Mouse (Mus musculus) effector memory CD4-positive, alpha-beta T cell, adult 5 months (primary cell): Measurements from ENCODE around the gene Lhx2. TPM values are rescaled to one million over a fixed set of nuclear protein-coding genes. Genes with fewer than 3 reads are reported as not detected.

Source experiments
- polyA plus RNA-seq: library from polyadenylated mRNA; unstranded; fragments of 100-300 nt; shearing (Covaris generic); gene quantifications from one replicate; pipeline ENCODE4 v1.2.1, GENCODE M21; 2017

The Lhx2 gene
- not detected for polyA plus RNA-seq

GRCm38 (mm10) chr2:38338990-38339909 lies at the start of gene Lhx2:
TSS of gene Lhx2 (plus strand) at chr2:38339281.

Other genes with a start within 250 kb of the Lhx2 start
- 31.9 TPM for gene Dennd1a, start 51.9 kb upstream of the Lhx2 start, polyA plus RNA-seq
- 1.0 TPM for gene Nek6, start 172.4 kb downstream of the Lhx2 start, polyA plus RNA-seq